Mouse (Mus musculus) forebrain, embryonic 11.5 days (tissue): ENCODE data around the gene Fam122c. TPM values are rescaled to one million over a fixed set of nuclear protein-coding genes. Genes with fewer than 3 reads are reported as not detected.
A peak's percentile ranks its signal among the peaks of the same experiment; 100 is the strongest.

Source experiments
- ATAC-seq: fragments of 200-750 bp; cut with Nextera tagmentation; replicated peaks from 2 replicates; pipeline ENCODE4 v1.8.0; 2017; ENCODE audit warnings: moderate TSS enrichment; ENCODE audit not compliant: low FRiP score
- DNase-seq: peaks from one replicate; pipeline ENCODE4 v3.0.0-alpha.2; 2017; ENCODE audit warnings: low spot score
- H3K27ac ChIP-seq: fragments of 300-500 bp; sonication (generic); 2 replicates; pipeline ENCODE4 v1.5.1; 2014; ENCODE audit warnings: low read depth, low read length
- H3K27me3 ChIP-seq: fragments of 300-500 bp; sonication (generic); 2 replicates; pipeline ENCODE4 v1.6.1; 2014; ENCODE audit warnings: mild to moderate bottlenecking, low read length, mixed read lengths; ENCODE audit not compliant: control insufficient read depth, insufficient read depth
- H3K36me3 ChIP-seq: fragments of 300-500 bp; sonication (generic); 2 replicates; pipeline ENCODE4 v1.6.1; 2014; ENCODE audit warnings: mild to moderate bottlenecking, low read length, moderate library complexity, mixed read lengths; ENCODE audit not compliant: control insufficient read depth, insufficient read depth
- H3K4me1 ChIP-seq: fragments of 300-500 bp; sonication (generic); replicated peaks from 2 replicates; pipeline ENCODE4 v1.6.1; 2014; ENCODE audit warnings: low read length, mixed read lengths; ENCODE audit not compliant: control insufficient read depth, insufficient read depth
- H3K4me2 ChIP-seq: fragments of 300-500 bp; sonication (generic); 2 replicates; pipeline ENCODE4 v1.6.1; 2014; ENCODE audit warnings: low read depth, mild to moderate bottlenecking, low read length, moderate library complexity, mixed read lengths; ENCODE audit not compliant: severe bottlenecking
- H3K4me3 ChIP-seq: fragments of 300-500 bp; sonication (generic); 2 replicates; pipeline ENCODE4 v1.5.1; 2014; ENCODE audit warnings: low read depth, low read length
- H3K9ac ChIP-seq: fragments of 300-500 bp; sonication (generic); 2 replicates; pipeline ENCODE4 v1.6.1; 2014; ENCODE audit warnings: low read length
- H3K9me3 ChIP-seq: fragments of 300-500 bp; sonication (generic); 2 replicates; pipeline ENCODE4 v1.6.1; 2016; ENCODE audit warnings: low read length, mixed read lengths; ENCODE audit not compliant: control insufficient read depth
- WGBS: fragments of 180-500 bp; shearing (Covaris S2); extraction: QIAGEN DNeasy Blood & Tissue Kit; methylation state at CpG from one replicate; pipeline ENCODE4 v1.1.7; 2014; 5-methylcytosine and 5-hydroxymethylcytosine counted together
- polyA plus RNA-seq: library from polyadenylated mRNA; unstranded; fragments of >200 nt; fragmentation: Nextera tagmentation; extraction: Ambion mirVana; gene quantifications from 2 replicates; pipeline ENCODE4 v1.2.1, GENCODE M21; 2014

Gene Fam122c
- polyA plus RNA-seq, result not detected in 2 replicates

DNA sequence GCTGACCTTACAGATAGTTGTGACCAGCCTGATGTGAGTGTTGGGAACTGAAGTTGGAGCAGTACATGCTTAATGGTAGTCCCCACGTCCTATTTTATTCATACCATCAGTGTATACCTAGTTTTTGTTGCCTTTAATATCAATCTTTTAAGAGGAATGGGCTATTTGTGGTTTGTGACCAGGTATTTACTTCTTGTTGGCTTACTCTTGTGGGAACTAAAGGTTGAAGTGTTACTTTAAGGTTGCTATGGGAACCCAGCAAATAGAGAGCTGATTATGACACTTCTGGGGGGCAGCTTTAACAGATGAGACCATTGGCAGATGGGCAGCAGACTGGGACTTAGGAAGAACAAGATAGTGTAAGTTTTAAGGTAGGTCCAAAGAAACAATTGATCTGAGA is at the start of gene Fam122c:
Gene Fam122c (plus strand): TSS at position 301 of the 400 bp plus-strand sequence.
- Histone ChIP-seq H3K9ac (no peak within 1 kb of the TSS), H3K36me3 (no peaks in the 10 kb centered on the region), H3K27me3 (no peaks in the 10 kb centered on the region), H3K9me3 (no peaks in the 10 kb centered on the region), H3K4me3 (no peak within 1 kb of the TSS), H3K27ac (no peak within 1 kb of the TSS), H3K4me1 (no peaks in the 10 kb centered on the region), H3K4me2 (no peak within 1 kb of the TSS)
- DNase-seq (no peak), ATAC-seq (no peak)
- WGBS, result 57% methylated on average over 1 of the region's 1 CpGs

- no peak overlapping the region for H3K9ac ChIP-seq
- no peak overlapping the region for H3K4me2 ChIP-seq
- H3K27me3 ChIP-seq, result no peaks in the 10 kb centered on the region
- WGBS, result 60% methylated on average over 6 of the region's 6 CpGs
- no peak overlapping the region for H3K27ac ChIP-seq
- no peak overlapping the region for H3K4me3 ChIP-seq
- H3K9me3 ChIP-seq, result no peaks in the 10 kb centered on the region
- ATAC-seq, result no peak
- no peaks in the 10 kb centered on the region for H3K4me1 ChIP-seq
- no peaks in the 10 kb centered on the region for H3K36me3 ChIP-seq
- no peak for DNase-seq
Observed at GRCm38 (mm10) chrX:53224353-53224944, 48.8 kb upstream of the Fam122c start.

- no peaks in the 10 kb centered on the region for H3K36me3 ChIP-seq
- H3K4me1 ChIP-seq, result no peaks in the 10 kb centered on the region
- H3K27ac ChIP-seq, result no peak overlapping the region
- no peak for DNase-seq
- no peak for ATAC-seq
- H3K9me3 ChIP-seq, result no peaks in the 10 kb centered on the region
- WGBS, result 29% methylated on average over 13 of the region's 13 CpGs
- no peaks in the 10 kb centered on the region for H3K27me3 ChIP-seq
- H3K9ac ChIP-seq, result no peak overlapping the region
- H3K4me3 ChIP-seq, result no peak overlapping the region; the same call in 1 of the 2 replicates
- H3K4me2 ChIP-seq, result peak overlapping the region; percentile 34; the same call in 1 of the 2 replicates
Observed at GRCm38 (mm10) chrX:53231965-53232364, 41.3 kb upstream of the Fam122c start.

DNA sequence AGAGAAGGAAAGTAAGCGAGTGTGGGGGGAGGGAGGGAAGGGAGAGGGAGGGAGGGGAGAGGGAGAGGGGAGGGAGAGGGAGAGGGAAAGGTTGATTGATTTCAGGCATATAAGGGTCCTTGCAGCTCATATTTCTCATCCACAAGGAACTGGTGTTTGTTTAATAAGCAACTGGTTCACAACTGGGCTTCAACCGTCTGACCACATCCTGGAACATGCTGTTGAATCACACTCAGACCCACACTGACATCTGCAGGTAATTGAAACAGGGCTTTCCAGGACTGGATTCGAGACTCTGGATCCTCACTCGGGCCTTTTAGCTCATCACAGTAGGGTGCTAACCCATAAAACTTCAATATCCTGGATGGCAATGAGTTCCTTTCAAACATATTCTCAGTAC is 39.5 kb upstream of the Fam122c start:
- ATAC-seq (no peak), DNase-seq (no peak)

DNA sequence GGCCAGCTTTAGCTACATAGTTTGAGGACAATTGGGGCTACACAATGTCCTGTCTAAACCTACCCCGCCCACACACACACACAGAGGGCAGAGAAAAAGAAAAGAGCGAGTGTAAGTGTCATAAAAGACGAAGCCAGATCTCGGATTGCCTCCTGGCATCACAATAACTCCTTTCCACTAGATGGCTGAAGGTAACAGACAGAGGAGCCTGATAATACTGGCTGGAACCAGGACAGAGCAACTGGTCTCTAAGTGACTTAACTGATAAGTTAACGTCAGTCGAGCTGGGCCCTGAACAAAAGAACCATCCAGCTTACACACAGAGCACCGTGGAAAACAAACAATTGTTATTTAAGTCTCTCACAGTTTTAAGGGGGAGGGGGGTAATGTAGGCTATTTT is 36.8 kb upstream of the Fam122c start:
- Histone ChIP-seq H3K4me3 (no peak overlapping the region), H3K4me1 (no peaks in the 10 kb centered on the region), H3K9me3 (no peaks in the 10 kb centered on the region), H3K36me3 (no peaks in the 10 kb centered on the region), H3K9ac (no peak overlapping the region), H3K27ac (no peak overlapping the region), H3K4me2 (no peak overlapping the region), H3K27me3 (no peaks in the 10 kb centered on the region)
- ATAC-seq, result no peak
- WGBS, result 51% methylated on average over 7 of the region's 7 CpGs
- no peak for DNase-seq

More for the DNA sequence above, 39.5 kb upstream of the Fam122c start:
- Histone ChIP-seq H3K36me3 (no peaks in the 10 kb centered on the region), H3K4me1 (no peaks in the 10 kb centered on the region), H3K27me3 (no peaks in the 10 kb centered on the region), H3K4me2 (no peak overlapping the region), H3K9ac (no peak overlapping the region), H3K4me3 (no peak overlapping the region), H3K9me3 (no peaks in the 10 kb centered on the region), H3K27ac (no peak overlapping the region)
- WGBS, result 40% methylated on average over 3 of the region's 4 CpGs

- Histone ChIP-seq H3K27me3 (no peaks in the 10 kb centered on the region), H3K4me3 (no peak overlapping the region), H3K9ac (no peak overlapping the region), H3K9me3 (no peaks in the 10 kb centered on the region), H3K27ac (no peak overlapping the region), H3K4me1 (no peaks in the 10 kb centered on the region), H3K36me3 (no peaks in the 10 kb centered on the region), H3K4me2 (no peak overlapping the region)
- ATAC-seq (no peak), DNase-seq (no peak)
- 18% methylated on average over 2 of the region's 2 CpGs for WGBS
Observed at GRCm38 (mm10) chrX:53237971-53238370, 35.3 kb upstream of the Fam122c start.

DNA sequence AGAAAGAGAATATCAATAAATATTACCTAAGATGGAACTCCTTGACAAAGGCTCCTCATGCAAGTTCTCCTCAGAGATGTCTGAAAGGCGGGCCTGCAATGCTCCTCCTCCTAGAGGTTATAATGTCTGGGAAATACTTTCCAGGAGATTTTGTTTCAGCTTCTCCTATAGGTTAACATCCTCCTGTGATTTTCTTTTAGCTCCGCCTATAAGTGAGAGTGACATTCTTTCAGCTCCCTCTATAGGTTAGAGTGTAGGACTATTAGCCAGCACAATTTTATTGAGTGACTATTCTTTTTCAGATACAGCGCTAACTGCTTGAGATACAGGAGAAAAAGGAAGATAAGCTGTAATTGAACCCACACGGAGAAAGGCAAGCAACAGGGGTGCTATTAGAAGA is 33.2 kb upstream of the Fam122c start, which contains the start of gene Plac1:
Gene Plac1 (minus strand): TSS at position 101 of the 400 bp plus-strand sequence.
- Histone ChIP-seq H3K4me3 (no peak within 1 kb of the TSS), H3K9ac (no peak within 1 kb of the TSS), H3K4me1 (no peaks in the 10 kb centered on the region), H3K27me3 (no peaks in the 10 kb centered on the region), H3K27ac (no peak within 1 kb of the TSS), H3K36me3 (no peaks in the 10 kb centered on the region), H3K4me2 (no peak within 1 kb of the TSS), H3K9me3 (no peaks in the 10 kb centered on the region)
- 72% methylated on average over 4 of the region's 4 CpGs for WGBS
- DNase-seq, result no peak
- ATAC-seq, result no peak

GRCm38 (mm10) chrX:53255195-53255594 is 18.0 kb upstream of the Fam122c start:
- Histone ChIP-seq H3K36me3 (no peaks in the 10 kb centered on the region), H3K4me1 (no peaks in the 10 kb centered on the region), H3K9me3 (no peaks in the 10 kb centered on the region), H3K27ac (no peak overlapping the region), H3K9ac (no peak overlapping the region), H3K27me3 (no peaks in the 10 kb centered on the region), H3K4me2 (no peak overlapping the region), H3K4me3 (no peak overlapping the region)
- DNase-seq (no peak), ATAC-seq (no peak)

GRCm38 (mm10) chrX:53266186-53266585 is 7.0 kb upstream of the Fam122c start:
- H3K27ac ChIP-seq, result no peak overlapping the region

More at GRCm38 (mm10) chrX:53266186-53266585, 7.0 kb upstream of the Fam122c start:
- Histone ChIP-seq H3K9ac (no peak overlapping the region), H3K9me3 (no peaks in the 10 kb centered on the region), H3K36me3 (no peaks in the 10 kb centered on the region), H3K27me3 (no peaks in the 10 kb centered on the region), H3K4me1 (no peaks in the 10 kb centered on the region), H3K4me3 (no peak overlapping the region), H3K4me2 (no peak overlapping the region)
- WGBS, result 80% methylated on average over 9 of the region's 9 CpGs
- DNase-seq, result no peak
- no peak for ATAC-seq
